Mouse (Mus musculus) myocyte (in vitro differentiated cells): ENCODE data around the gene Gtf2h2. TPM values are rescaled to one million over a fixed set of nuclear protein-coding genes. Genes with fewer than 3 reads are reported as not detected.
"Not testable (repeated sequence)": the region's sequence is repeated elsewhere in the genome, so short reads cannot be mapped to it uniquely, and the experiment has no call there.

ENCODE experiments used
- H3K27me3 ChIP-seq: one replicate; pipeline ENCODE4 v1.6.1; 2011; ENCODE audit not compliant: control insufficient read depth, insufficient read depth, insufficient read length
- H3K36me3 ChIP-seq: one replicate; pipeline ENCODE4 v1.6.1; 2011; ENCODE audit not compliant: control insufficient read depth, insufficient read depth
- H3K4me2 ChIP-seq: one replicate; pipeline ENCODE4 v1.6.1; 2011; ENCODE audit warnings: low read depth, control low read depth
- H3K4me3 ChIP-seq: one replicate; pipeline ENCODE4 v1.5.1; 2011; ENCODE audit warnings: mild to moderate bottlenecking, control low read depth, moderate library complexity
- H3K79me2 ChIP-seq: one replicate; pipeline ENCODE4 v1.6.1; 2011; ENCODE audit not compliant: control insufficient read depth, insufficient read depth
- H3ac ChIP-seq: one replicate; pipeline ENCODE4 v1.6.1; 2011; ENCODE audit not compliant: control insufficient read depth, insufficient read length
- CEBPB ChIP-seq: IDR thresholded peaks from 2 replicates; pipeline ENCODE4 v1.6.1; 2011; ENCODE audit warnings: mild to moderate bottlenecking, moderate library complexity; ENCODE audit not compliant: poor library complexity, insufficient read depth, severe bottlenecking
- E2F4 ChIP-seq: IDR thresholded peaks from one replicate; pipeline ENCODE4 v1.6.1; 2011; ENCODE audit warnings: mild to moderate bottlenecking, control low read depth, moderate library complexity; ENCODE audit not compliant: insufficient read depth
- MAX ChIP-seq: IDR thresholded peaks from one replicate; pipeline ENCODE4 v1.6.1; 2011; ENCODE audit warnings: low read depth, mild to moderate bottlenecking, control low read depth
- MYOD1 ChIP-seq, 3 experiments: IDR thresholded peaks; one replicate each; pipeline ENCODE4 v1.6.1; 2011; ENCODE audit warnings: control low read depth in 2 of 3, low read depth in 2 of 3, mild to moderate bottlenecking in 2 of 3, moderate library complexity in 1 of 3; ENCODE audit not compliant: insufficient read length in 2 of 3, control insufficient read depth in 1 of 3
- MYOG ChIP-seq, 3 experiments: IDR thresholded peaks; one replicate each; pipeline ENCODE4 v1.6.1; 2011; ENCODE audit warnings: control low read depth in 2 of 3, low read depth in 2 of 3, mild to moderate bottlenecking in 2 of 3; ENCODE audit not compliant: insufficient read length in 2 of 3, control insufficient read depth in 1 of 3, insufficient read depth in 1 of 3
- POLR2A ChIP-seq: IDR thresholded peaks from one replicate; pipeline ENCODE4 v1.6.1; 2011; ENCODE audit warnings: low read depth, mild to moderate bottlenecking, control low read depth, moderate library complexity; ENCODE audit not compliant: insufficient read length
- POLR2AphosphoS2 ChIP-seq: IDR thresholded peaks from one replicate; pipeline ENCODE4 v1.6.1; 2011; ENCODE audit warnings: low read depth, control low read depth; ENCODE audit not compliant: insufficient read length
- REST ChIP-seq: IDR thresholded peaks from one replicate; pipeline ENCODE4 v1.6.1; 2011; ENCODE audit warnings: mild to moderate bottlenecking, control low read depth, moderate library complexity; ENCODE audit not compliant: insufficient read depth, insufficient read length
- SRF ChIP-seq: IDR thresholded peaks from one replicate; pipeline ENCODE4 v1.6.1; 2011; ENCODE audit warnings: low read depth; ENCODE audit not compliant: control insufficient read depth, insufficient read length
- TCF12 ChIP-seq: IDR thresholded peaks from one replicate; pipeline ENCODE4 v1.6.1; 2011; ENCODE audit warnings: mild to moderate bottlenecking, control low read depth; ENCODE audit not compliant: poor library complexity, insufficient read depth, severe bottlenecking
- TCF3 ChIP-seq: IDR thresholded peaks from one replicate; pipeline ENCODE4 v1.6.1; 2011; ENCODE audit warnings: low read depth, control low read depth; ENCODE audit not compliant: insufficient read length
- USF1 ChIP-seq: IDR thresholded peaks from one replicate; pipeline ENCODE4 v1.6.1; 2011; ENCODE audit warnings: low read depth, mild to moderate bottlenecking, control low read depth, moderate library complexity
- polyA plus RNA-seq: library from polyadenylated mRNA; unstranded; fragments of >200 nt; fragmentation: generic; extraction: Trizol; gene quantifications from one replicate; pipeline ENCODE4 v1.2.1, GENCODE M21; 2012; ENCODE audit warnings: missing spikeins

Gene Gtf2h2
- polyA plus RNA-seq, 1 experiment: 13.1 TPM

DNA sequence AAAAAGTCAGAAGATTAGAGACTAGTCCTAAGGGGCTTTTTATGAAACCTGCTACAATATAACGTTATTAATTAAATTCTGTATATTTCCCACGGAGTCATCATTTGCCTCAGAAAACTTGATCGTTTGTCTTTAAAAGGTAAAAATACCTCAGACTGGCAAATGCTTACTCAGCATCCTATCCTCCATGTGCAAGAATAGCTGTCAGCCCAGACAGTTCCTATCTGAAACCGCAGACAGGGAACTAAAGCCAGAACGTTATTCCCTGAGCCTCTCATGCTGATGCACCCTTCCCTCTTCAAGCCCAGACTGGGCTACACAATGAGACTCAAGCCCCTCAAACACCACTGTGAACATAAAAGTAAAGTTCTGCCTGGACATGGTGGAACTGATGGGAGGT is 2.0 kb downstream of the Gtf2h2 start:
- no peak overlapping the region for H3K4me3 ChIP-seq
- peaks cover 16% of the 10 kb centered on the region for H3K79me2 ChIP-seq
- TF ChIP-seq CEBPB (no peak), POLR2A (no peak), MYOG (IDR thresholded peaks at IDR 0.05; ENCODE audit: control insufficient read depth in 1 of 3, insufficient read depth in 1 of 3, insufficient read length in 2 of 3, low read depth in 2 of 3) (no peak), TCF3 (no peak), POLR2AphosphoS2 (no peak), MYOD1 (IDR thresholded peaks at IDR 0.05; ENCODE audit: control insufficient read depth in 1 of 3, insufficient read length in 2 of 3, low read depth in 2 of 3) (no peak), MAX (no peak), E2F4 (no peak), TCF12 (no peak)
- no peak overlapping the region for H3ac ChIP-seq
- H3K4me2 ChIP-seq: no peak overlapping the region
- peaks cover 27% of the 10 kb centered on the region for H3K36me3 ChIP-seq
- no peaks in the 10 kb centered on the region for H3K27me3 ChIP-seq

DNA sequence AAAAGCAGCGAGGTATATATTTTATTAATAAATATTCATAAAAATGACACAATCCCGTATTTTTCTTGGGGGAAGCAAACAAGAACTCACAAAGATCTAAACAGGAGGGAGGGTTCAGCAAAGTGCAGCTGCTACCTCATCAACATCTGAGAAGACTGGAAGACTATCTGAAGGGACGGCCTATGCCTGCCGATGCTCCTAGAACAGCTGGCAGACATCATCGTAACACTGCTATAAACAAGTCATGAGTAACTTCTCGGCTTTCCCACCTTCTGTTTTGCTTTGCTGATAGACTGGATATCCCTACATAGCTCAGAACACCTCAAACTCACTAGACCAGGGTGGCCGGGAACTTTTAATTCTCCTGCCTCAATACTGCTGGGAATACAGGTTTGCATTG is 8.8 kb downstream of the Gtf2h2 start:
- Histone ChIP-seq H3K36me3 (peaks cover 46% of the 10 kb centered on the region), H3K79me2 (no peaks in the 10 kb centered on the region), H3K4me2 (no peak overlapping the region), H3ac (no peak overlapping the region), H3K27me3 (no peaks in the 10 kb centered on the region), H3K4me3 (no peak overlapping the region)
- TF ChIP-seq CEBPB (no peak), SRF (no peak), TCF12 (no peak), MYOG (IDR thresholded peaks at IDR 0.05; ENCODE audit: control insufficient read depth in 1 of 3, insufficient read depth in 1 of 3, insufficient read length in 2 of 3, low read depth in 2 of 3) (no peak)

DNA sequence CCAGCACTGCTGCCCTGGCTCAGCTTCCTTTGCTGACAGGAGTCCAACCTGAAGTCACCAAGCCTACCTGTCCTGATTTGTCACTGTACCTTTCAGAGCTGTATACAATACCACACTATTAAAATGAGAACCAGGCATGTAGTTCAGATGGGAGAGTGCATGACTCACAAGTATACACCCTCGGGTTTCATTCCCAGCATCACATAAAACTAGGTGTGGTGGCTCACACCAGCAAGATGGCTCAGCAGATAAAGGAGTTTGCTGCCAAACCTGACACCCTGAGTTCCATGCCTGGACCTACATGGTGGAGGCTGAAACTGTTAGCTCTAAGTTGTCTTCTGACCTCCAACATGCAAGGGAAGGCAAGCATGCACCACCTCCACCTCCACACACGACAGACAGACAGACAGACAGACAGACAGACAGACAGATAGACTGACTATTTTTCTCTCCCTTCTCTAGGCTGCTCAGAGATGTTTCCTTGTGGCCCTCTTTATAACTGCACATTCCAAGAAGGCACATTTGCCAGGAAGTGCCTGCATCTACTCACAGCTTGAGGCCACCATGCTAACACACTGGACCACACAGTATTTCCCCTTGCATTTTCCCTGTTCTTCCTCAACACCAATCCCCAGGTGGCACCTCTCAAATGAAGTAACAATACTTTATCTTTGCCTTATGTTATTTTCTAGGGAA is 28.7 kb downstream of the Gtf2h2 start:
- Histone ChIP-seq H3K4me2 (no peak overlapping the region), H3K4me3 (no peak overlapping the region), H3ac (no peak overlapping the region), H3K79me2 (no peaks in the 10 kb centered on the region), H3K36me3 (peaks cover 33% of the 10 kb centered on the region), H3K27me3 (no peaks in the 10 kb centered on the region)
- TF ChIP-seq POLR2A (no peak), MYOG (IDR thresholded peaks at IDR 0.05; ENCODE audit: control insufficient read depth in 1 of 3, insufficient read depth in 1 of 3, insufficient read length in 2 of 3, low read depth in 2 of 3) (no peak), CEBPB (no peak), SRF (no peak), REST (no peak), E2F4 (no peak), MYOD1 (IDR thresholded peaks at IDR 0.05; ENCODE audit: control insufficient read depth in 1 of 3, insufficient read length in 2 of 3, low read depth in 2 of 3) (no peak), USF1 (no peak), MAX (no peak), TCF12 (no peak), POLR2AphosphoS2 (no peak), TCF3 (no peak)

DNA sequence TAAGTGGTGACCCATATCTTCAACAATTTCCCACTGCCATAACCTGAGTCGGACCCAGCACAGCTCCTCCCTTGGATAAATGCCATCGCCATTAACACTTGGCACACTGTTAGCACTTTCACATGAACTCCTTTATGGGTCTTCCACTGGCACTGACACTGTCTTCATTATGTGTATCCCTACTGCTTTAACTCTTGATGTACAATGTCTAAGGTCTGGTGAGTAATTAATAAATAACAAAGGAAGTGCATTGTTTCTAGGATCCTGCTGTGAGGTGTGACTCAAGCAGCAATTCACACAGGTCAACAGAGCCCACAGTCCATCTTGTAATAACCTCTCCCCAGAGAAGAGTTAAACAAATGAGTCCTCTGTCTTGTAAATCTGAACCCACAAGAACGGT is 31.0 kb downstream of the Gtf2h2 start:
- Histone ChIP-seq H3K27me3 (no peaks in the 10 kb centered on the region), H3K36me3 (peaks cover 26% of the 10 kb centered on the region), H3ac (no peak overlapping the region), H3K4me3 (no peak overlapping the region), H3K79me2 (no peaks in the 10 kb centered on the region), H3K4me2 (no peak overlapping the region)
- TF ChIP-seq MYOG (IDR thresholded peaks at IDR 0.05; ENCODE audit: control insufficient read depth in 1 of 3, insufficient read depth in 1 of 3, insufficient read length in 2 of 3, low read depth in 2 of 3) (no peak), TCF12 (no peak), CEBPB (no peak), E2F4 (no peak)

DNA sequence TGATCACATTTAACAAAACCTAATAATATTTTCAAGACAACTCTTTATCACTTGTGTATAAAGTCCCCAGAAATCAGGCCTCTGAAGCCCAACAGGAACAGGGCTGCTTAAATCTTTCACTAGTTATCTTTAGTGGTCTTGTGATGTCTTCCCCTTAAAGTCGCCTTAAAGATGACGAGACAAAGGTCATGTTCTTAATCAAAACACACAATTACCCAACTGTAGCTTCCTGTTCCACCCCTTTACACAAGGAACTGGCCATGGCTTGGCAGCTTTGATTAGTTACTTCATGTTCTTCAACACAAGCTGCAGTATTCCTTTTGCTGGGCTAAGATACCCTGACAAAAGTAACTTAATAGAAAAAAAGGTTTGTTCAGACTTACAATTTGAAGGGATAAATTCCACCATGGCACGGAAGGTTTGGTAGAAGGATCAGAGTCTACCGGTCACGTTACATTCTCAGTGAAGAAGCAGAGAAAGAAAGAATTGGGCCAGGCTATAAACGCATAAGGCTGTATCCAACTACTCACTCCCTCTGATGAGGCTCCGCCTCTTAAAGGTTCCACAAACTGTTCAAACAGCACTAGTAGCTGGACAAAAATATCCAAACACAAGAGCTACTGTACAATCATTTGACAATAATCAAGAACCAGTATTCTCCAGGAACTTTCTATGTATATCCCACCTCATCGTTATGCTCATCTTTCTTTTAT is 39.8 kb downstream of the Gtf2h2 start, which contains the start of gene Naip1:
Gene Naip1, minus strand, starts transcription at position 455 of the 713 bp plus-strand sequence.
- not testable (repeated sequence) for H3K27me3 ChIP-seq, H3ac ChIP-seq, H3K4me2 ChIP-seq, H3K36me3 ChIP-seq, H3K4me3 ChIP-seq, H3K79me2 ChIP-seq
